Mouse (Mus musculus) adrenal gland, adult 8-10 months (tissue): Measurements from ENCODE around the gene Gm45785. TPM values are rescaled to one million over a fixed set of nuclear protein-coding genes. Genes with fewer than 3 reads are reported as not detected.
A peak's percentile ranks its signal among the peaks of the same experiment; 100 is the strongest.
"Not testable (repeated sequence)": the region's sequence is repeated elsewhere in the genome, so short reads cannot be mapped to it uniquely, and the experiment has no call there.

ENCODE experiments used
- DNase-seq: peaks from one replicate; pipeline ENCODE4 v3.0.0; 2022
- total RNA-seq, 4 experiments: library from RNA; stranded (reverse); gene quantifications; 2 replicates each; pipeline ENCODE4 v1.2.4; 2022

Gm45785 gene
- total RNA-seq = 1 to 10 TPM in 2 of 4 experiments, not detected in 2; 1.0 to 1.2 TPM

DNA sequence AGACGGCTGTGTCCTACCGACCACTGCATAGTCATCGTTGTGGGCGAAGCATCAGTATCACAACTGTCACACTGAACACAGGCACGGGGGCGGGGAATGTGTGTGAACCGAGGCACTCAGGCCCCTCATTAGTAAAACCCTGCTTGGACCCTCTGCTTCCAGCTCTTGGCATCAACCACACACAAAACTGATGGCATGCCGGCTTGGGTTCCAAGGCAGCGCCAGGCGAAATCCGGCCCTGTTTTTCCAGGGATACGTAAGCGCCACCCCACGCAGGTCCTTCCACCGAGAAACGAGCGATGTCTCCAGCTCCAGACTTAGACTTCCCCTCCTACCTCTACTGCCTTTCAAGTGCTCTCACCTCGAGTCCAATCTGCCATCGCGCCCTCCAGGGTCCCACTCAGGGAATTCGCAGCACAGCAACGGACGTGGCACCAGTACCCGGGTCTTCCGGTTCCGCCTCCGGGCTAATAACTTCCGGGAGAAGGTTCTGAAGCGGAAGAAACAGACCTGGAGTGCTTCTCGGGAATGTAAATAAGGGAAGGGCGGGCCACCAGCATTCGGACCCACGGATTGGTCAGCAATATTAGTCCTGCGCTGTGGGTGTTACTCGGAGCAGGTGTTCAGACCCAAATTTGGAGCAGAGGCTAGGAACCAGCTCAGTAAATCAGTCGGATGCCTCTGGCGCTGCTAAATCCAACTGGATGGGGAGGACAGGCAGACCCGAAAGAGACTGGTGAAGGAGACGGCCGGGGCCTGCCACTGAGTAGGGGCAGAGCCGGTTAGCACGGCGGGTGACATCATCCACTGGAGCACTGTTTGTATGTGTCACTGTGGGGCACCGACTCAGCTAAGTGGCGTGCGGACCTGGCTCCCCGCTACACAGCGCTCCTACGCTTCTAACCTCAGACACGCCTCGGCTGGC, at the start of gene Gm45785:
Gene Gm45785, minus strand, starts transcription at position 472 of the 925 bp plus-strand sequence.
- peak; percentile 89 for DNase-seq

DNA sequence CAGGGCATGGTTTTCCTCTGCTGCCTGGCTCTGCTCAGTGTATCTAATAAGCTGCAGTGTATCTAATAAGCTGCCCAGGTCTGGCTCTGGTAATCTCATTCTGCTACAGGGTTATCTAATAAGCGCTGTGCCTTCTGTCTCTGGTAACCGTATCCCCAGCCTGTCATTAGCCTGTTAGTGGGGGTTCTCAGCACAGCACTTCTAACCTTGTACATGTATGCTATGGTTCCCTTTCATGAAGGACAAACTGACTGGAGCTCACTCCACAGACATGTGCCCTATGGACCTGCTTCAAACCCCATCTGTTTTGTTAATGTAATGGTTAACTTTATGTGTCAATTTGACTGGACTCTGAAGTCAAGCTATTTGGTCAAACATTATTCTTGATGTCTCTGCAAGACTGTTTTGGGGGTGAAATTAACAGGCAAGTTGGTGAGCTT, 49.5 kb upstream of the Gm45785 start:
- DNase-seq = no peak

DNA sequence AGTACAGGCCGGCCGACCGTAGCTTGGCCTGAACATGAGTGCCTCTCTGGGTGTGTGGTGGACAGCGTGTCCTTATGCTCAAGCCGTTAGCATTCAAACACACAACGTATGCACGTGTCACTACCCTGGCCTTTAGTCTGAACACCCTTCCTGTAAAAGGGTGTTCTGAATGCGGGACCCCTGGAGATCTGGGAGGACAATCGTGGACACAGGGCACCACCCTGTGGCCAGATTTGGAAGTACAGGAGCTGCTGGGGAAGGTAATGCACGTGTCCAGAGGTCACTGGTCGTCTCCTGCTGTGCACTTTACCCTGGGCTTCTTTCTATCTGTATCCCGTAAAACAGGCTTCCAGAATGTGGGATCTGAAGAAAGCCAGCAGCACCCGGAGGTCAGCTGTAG, 47.1 kb upstream of the Gm45785 start:
- DNase-seq = peak; percentile 55

DNA sequence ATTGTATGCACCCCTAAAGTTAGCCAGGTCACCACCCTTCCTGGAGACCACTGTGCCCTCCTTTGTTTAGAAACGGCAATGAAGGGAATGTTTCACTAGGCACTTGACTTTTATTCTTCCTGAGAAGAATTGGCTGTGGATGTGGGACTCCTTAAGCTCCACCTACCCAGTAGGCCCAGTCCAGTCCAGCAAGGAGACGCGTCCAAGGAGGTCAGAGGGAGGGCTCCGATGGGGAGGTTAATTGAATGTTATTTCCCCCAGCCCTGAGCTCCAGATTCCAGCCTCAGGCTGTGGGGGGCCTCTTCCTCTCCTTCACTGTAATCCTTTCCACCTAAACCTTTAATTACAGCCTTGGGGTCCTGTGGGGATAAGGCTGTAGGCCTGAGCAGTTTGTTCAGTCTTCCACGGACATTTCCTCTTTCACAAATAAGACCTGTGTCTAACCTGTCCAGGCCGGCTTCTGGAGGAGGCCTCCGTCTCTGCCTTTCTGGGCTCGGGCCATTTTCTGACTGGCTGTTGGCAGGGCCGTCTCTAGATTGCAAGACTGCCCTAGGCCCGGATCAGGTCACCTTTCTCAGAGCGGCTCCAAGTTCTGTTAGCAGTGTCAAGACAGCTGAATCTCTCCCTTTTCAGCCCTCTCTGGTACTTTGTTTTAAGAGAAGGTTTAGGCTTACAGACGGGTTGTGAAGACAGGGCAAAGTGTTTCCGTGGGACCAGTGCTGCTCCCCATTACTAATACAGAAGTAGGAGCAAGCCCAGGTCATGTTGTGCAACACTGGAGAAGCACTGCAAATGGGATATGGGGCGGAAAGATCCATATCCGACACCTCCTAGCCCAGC, 46.1 kb upstream of the Gm45785 start:
- no peak for DNase-seq

DNA sequence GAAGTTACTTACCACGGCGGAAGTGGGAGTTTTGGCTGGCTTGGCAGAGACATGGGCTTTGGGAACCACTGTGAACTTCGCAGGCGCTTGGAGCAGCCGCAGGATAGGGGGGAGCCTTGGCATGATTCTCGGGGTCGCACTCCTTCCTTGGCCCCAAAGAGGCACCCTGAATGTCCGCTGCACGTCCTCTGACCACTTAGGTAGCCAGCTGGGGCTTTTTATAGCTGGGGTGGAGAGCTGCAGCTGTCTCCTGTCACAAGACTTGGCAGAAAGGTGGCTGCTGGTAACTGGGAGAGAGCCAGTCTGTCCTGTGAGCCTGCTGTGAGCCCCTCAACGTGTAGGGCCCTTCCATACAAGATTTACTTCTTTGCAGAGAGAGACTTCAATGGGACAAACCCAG, 44.1 kb upstream of the Gm45785 start, which contains the start of gene Cox8b:
Gene Cox8b, minus strand, starts transcription at position 227 of the 400 bp plus-strand sequence.
- DNase-seq = no peak

DNA sequence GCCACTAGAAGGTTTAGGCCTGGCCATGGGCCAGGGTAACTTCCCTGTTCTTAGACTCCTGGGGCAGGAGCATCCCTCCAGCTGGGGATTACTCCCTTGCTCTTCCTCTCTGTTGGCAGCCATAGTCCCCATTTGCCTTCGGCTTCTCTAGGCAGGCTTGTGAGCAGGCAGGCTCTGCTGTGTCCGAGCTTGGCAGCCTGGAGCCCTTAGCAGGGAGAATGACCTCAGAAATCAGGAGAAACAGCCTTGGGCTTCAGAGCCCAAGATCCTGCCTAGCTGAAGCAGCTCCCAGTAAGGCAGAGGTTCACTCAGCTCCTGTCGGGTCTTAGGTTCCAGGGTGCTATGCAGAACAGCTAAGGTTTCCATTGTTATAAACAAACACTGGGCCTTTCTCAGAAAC, 43.0 kb upstream of the Gm45785 start:
- DNase-seq = no peak

DNA sequence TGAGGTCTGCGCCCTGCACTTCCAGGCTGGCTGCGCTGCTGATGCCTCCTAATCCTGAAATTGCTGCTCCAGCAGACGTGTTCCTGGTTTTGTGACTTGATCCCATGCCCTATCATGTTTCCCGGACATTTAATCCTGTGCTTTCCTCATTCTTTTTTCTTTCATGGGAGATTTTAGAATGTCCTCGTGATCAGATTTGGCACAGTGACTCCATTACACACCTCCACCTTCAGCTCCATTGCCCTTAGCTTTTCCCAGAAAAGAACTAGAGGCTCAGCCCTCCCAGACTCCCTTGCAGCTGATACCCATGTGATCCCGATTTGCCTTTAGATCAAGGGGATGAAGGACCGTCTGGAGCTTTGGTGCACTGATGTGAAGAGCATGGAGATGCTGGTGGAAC, 41.7 kb upstream of the Gm45785 start:
- DNase-seq = no peak

DNA sequence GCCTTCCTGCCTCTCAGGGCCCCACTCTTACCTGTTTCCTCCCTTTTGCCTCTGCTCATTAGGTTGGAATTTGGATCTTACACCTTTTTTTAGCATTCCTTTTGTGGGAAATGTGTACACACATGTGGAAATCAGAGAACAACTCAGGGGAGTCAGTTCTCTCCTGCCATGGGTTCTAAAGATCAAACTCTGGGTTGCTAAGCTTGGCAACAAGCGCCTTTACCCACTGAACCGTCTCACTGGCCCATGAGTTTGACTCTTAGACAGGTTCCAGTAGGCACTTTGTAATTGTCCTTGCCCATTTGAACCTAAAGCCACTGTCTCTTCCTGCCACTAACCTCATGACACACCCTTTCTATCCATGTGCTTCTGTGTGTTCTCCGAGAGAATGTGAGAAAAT, 38.5 kb upstream of the Gm45785 start:
- DNase-seq = no peak

DNA sequence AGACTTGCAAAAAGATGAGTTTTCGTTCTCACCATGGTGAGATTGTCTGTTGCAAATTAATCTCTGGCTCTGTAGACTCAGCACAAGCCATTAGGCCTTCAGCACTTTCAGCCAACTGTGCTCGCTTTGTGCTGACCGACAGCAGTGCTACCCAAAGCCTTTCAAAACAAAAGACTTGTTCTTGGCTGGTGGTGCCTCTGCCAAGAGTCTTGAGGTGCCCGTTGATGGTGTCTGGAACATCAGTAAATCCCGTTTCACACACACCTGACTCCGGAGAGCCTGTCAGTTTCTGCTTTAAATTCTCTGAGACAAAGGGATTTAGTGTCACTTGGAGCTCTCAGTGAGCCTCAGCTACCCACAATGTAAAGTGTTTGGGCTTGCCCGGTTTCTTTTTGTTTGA, 37.9 kb upstream of the Gm45785 start:
- no peak for DNase-seq

DNA sequence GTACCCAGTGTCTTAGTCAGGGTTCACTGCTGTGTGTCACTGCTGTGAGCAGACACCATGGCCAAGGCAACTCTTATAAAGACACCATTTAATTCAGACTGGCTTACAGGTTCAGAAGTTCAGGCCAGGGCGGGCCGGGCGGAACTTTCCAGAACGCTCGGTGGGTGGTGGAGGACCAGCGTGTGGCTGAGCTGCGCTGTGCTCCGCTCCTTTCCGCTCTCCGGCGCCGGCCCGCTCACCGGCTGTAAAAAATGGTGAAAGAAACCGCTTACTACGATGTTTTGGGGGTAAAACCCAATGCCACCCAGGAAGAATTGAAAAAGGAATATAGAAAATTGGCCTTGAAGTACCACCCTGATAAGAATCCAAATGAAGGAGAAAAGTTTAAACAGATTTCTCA, 34.5 kb upstream of the Gm45785 start:
- DNase-seq = not testable (repeated sequence)

DNA sequence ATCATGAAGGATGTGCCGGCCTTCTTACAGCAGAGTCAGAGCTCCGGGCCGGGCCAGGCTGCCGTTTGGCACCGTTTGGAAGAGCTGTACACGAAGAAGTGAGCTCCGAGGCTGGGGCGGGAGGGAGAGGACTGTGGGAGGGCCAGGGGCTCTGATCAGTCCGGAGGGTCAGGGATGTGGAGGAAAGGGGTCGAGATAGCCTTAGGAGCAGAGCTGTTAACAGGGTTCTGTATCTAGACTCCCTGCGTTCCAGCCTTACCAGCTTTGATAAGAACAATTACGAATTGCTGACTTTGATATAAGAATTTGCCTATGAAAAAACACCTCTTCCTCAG, 26.3 kb upstream of the Gm45785 start:
- DNase-seq = no peak

DNA sequence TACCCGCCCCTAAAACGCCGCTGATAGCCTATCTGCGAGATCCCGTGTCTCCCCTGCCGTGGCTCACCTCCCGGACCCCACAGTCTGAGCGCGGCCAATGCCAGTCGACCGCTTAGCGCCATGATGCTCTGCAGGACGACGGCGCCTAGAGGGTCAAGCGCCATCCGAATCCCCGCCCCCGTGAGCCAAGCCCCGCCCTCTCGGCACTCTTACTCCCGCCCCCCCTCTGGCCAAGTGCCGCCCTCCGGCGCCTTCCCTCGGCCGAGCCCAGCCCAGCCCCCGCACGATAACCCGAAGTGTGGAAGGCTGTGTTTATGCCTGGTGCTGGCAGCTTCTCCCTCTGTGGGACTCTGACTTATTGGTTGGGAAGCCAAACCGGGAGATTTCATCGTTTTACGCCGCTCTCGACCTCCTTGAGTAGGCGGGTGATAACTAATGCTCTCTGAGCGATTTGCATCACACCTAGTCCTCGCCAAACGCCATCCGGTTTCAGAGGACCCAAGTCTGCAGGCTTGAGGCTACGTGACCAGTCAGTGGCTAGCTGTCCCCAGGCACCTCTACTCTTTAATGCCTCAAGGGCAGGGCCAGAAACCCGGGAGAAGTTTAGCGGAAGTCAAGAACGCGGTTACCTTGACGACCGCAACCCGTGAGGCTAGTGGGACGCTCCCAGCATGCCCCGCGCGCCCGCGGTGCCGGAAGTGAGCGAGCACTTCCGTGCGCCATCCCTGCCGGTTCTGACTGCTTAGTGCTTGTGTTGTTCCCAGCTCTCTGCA, 25.8 kb upstream of the Gm45785 start, which contains the start of the genes Psmd13 and Sirt3:
Gene Psmd13, plus strand, starts transcription at position 273 of the 773 bp plus-strand sequence.
Gene Sirt3, minus strand, starts transcription at position 614 of the 773 bp plus-strand sequence.
- peak; percentile 93 for DNase-seq

DNA sequence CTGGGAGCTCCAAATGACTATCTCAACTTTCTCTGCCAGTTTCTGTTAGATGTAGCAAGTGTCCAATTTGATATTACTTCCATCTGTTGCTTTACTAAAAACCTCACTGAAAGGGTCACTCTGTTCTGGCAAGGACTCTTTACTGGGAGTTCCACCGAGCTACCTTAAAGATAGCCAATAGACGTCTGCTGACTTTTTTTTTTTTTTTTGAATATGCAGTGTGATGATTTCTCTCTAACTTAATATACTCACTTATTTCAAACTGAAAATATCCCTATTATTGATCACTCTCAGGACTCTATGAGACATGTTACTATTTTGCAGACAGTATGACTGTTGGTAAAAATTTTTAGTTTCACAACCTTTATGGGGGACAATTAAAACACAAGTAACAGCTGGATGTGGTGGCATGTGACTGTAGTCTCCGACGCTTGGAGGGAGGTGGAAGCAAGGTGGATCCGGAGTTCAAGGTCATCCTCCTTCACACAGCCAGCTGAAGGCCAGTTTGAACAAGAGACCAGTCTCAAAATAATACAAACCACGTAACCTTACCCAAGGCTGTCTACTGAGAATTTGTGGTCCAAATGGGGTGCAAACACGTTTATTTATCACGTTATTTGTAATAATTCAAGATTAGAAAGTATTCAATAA, 24.9 kb upstream of the Gm45785 start:
- DNase-seq = no peak

DNA sequence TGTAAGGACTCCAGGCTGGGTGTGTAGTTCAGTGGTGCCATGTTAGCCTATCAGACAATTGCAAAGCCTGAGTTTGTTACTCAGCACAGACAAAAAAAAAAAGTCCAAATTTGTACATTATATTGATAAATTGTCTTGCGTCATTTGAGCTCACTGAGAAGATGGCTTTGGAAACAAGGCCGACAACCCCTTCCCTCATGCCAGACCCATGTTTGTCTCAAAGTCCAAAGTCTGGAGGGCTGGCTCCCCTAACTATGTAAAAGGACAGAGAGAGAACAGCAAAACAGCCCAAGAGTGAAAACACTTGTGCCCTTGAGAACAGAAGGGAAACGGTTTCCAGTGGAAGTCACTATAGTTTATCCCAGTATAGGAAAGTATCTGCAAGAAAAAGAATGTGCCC, 24.3 kb upstream of the Gm45785 start:
- no peak for DNase-seq

DNA sequence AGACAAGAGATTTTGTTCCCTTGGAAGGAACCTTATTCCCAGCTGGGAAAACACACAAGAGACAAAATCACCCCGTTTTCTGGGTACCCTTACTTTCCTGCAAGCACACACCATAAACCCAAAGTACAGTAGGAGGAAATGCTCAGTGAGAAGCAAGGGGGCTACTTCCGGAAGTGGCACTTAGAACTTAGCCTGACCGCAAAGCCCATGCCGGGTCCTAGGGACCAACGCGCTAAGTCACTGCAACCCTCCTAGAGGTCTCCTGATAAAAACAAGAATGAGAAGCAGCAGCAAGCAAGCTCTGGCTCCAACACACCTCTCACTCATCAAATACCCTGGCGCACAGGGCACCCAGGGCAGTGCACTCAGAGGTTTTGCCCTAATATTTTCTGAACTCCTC, 23.2 kb upstream of the Gm45785 start:
- DNase-seq = no peak

DNA sequence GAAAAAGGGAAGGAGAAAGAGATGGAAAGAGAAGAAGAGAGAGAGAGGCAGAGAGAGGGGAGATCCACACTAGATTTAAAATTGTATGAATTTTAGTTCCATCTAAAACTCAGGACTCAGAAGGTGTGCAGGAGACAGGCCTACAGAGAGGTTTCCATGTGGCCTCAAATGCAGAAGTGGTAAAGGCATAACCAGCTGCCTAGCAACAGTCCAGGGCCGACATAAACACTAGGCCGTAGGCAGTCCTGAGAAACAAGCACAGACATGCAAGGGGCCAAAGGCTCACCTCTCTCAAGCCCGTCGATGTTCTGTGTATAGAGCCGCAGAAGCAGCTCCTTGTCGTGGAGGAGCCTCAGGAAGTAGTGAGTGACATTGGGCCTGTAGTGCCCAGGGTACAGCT, 21.2 kb upstream of the Gm45785 start:
- no peak for DNase-seq

DNA sequence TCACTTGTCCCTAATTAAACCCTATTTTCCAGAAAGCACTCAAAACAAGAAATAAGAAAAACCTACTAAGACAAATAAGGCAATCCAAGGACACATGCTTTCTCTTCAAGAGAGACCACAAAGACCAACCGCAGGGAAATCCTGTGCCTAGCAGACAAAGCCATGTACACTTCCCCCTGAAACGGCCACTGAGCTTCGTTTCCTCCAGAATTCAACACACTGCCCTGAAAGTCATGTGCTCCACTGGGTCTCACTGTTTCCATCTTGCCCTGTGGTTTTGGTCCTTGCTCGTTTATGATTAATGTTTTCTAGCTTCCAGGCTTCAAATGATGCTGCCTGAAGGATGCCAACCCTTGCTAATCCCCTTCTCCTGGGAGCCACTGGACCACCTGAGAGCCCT, 18.1 kb upstream of the Gm45785 start:
- no peak for DNase-seq

DNA sequence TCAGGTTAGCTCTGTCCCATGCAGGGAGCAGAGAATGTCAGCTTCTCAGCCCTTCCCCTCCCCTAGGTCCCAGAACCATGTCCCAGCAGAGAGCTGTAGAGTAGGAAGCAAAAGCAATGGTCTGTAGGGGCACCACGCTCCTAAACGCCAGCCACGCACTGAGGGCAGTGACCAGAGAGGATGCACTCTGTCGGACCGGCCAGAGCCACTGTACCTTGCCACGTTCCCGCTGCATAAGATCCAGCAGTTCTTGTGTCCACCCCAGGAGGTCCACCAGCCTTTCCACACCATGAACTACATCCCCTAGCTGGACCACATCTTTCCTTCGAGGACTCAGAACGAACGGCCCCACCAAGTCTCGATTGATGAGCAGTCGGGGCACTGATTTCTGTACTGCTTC, 8.6 kb upstream of the Gm45785 start:
- no peak for DNase-seq

DNA sequence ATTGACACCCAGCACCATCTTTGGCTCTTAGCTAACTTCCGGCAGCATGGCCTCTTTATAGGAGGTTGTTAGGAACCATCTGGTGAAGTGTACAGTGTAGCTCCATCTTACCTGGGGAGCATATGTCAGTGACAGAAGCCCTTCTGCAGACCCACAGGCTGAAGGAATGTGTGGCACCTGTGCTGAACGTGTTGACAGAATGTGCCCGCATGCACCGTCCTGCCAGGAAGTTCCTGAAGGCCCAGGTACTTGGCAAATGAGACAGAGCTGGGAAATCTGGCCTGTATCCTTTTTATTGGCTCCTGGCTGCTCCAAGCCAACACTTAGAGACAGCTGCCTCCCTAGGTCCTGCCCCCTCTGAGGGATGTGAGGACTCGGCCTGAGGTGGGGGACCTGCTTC, 4.6 kb upstream of the Gm45785 start:
- DNase-seq = no peak

DNA sequence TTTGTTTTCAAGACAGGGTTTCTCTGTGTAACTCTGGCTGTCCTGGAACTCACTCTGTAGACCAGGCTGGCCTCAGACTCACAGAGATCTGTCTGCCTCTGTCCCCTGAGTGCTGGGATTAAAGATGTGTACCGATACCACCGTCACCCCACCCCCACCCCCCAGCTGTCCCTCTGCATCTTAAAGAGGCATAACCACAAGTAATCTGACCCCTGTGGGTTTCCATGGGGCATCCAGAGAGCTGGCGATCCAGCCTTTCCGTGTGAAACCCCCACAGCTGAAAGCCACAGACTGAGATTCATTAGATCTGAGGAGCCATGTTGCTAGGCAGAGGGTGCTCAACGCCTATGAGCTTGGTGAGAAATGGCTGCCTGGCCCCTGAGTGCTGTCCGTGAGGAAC, 3.9 kb upstream of the Gm45785 start:
- DNase-seq = no peak

DNA sequence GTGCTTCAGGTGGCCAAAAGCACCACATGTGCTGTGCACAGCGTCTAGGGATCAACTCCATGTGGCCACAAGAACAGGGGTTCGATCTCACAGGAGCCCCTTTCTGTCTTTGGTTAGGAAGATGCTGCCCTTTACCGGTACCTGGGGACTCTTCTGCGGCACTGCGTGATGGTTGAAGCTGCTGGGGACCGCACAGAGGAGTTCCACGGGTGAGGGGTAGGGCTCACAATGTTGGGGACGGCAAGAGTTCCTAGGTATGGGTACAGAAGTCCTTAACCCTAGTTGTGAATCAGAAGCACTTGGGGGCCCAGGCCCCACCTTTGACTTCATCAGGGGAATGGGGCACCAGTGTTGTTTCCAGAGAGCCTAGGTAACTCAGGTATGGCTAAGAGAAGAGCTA, 2.6 kb upstream of the Gm45785 start:
- no peak for DNase-seq
